Mouse (Mus musculus): ENCODE measurements around the gene Fam166a. TPM values are rescaled to one million over a fixed set of nuclear protein-coding genes. Genes with fewer than 3 reads are reported as not detected.

Fam166a gene
- total RNA-seq, 2 experiments from 2014 or later = not detected

- intact Hi-C loops (cut with DNase I) = no loop called here
- Histone ChIP-seq H3K27ac (peak overlapping the region; percentile 85), H3K4me3 (no peak overlapping the region)
- no peak for TF ChIP-seq CTCF (IDR thresholded peaks at IDR 0.05)
- no peak for DNase-seq (ENCODE audit: extremely low spot score in 1 of 2, low spot score in 2 of 2)
These were observed 48.7 kb downstream of the Fam166a start for GRCm38 (mm10) chr2:25267241-25267640.

GRCm38 (mm10) chr2:25267746-25268309 lies 49.3 kb downstream of the Fam166a start:
- Histone ChIP-seq H3K27ac (peak overlapping the region; percentile 85), H3K4me3 (no peak overlapping the region)
- TF ChIP-seq CTCF (IDR thresholded peaks at IDR 0.05) = no peak
- intact Hi-C loops (cut with DNase I) = no loop called here
- DNase-seq (ENCODE audit: extremely low spot score in 1 of 2, low spot score in 2 of 2) = no peak

Other genes starting within 250 kb of the Fam166a start
- 10 to 100 TPM; 70.3 to 76.3 TPM for gene Mrpl41, start 243.6 kb upstream of the Fam166a start, total RNA-seq (2021)
- 10 to 100 TPM; 22.0 to 22.2 TPM for gene Pnpla7, start 242.7 kb upstream of the Fam166a start, total RNA-seq (2021)
- 100 to 1,000 TPM; 442 to 471 TPM for gene Nsmf, start 164.4 kb upstream of the Fam166a start, total RNA-seq (2021)
- not detected for gene Entpd8, start 138.4 kb upstream of the Fam166a start, total RNA-seq (2021)
- gene Noxa1, start 123.6 kb upstream of the Fam166a start, total RNA-seq (2021) = not detected
- 10 to 100 TPM; 20.2 to 21.7 TPM for gene Nrarp, start 38.0 kb upstream of the Fam166a start, total RNA-seq (2021)
- 1 to 10 TPM; 2.0 to 2.2 TPM for gene Tor4a, start 21.9 kb upstream of the Fam166a start, total RNA-seq (2021)
- 10 to 100 TPM; 53.4 to 64.3 TPM for gene Nelfb, start 7.3 kb upstream of the Fam166a start, total RNA-seq (2021)
- gene Stpg3, start 4.1 kb upstream of the Fam166a start, total RNA-seq (2021) = not detected
- 100 to 1,000 TPM; 317 to 329 TPM for gene Tubb4b, start 6.0 kb downstream of the Fam166a start, total RNA-seq (2021)
- not detected for gene Slc34a3, start 15.6 kb downstream of the Fam166a start, total RNA-seq (2021)
- gene Rnf224, start 18.0 kb downstream of the Fam166a start, total RNA-seq (2021) = not detected
- gene Rnf208, start 23.5 kb downstream of the Fam166a start, total RNA-seq (2021) = 100 to 1,000 TPM; 249 to 270 TPM
- gene Cysrt1, start 23.7 kb downstream of the Fam166a start, total RNA-seq (2021) = not detected
- 1 to 10 TPM; 1.4 to 2.7 TPM for gene AL732309.1, start 28.1 kb downstream of the Fam166a start, total RNA-seq (2021)
- 10 to 100 TPM; 35.6 to 41.6 TPM for gene Tmem203, start 36.7 kb downstream of the Fam166a start, total RNA-seq (2021)
- gene Tprn, start 43.9 kb downstream of the Fam166a start, total RNA-seq (2021) = 10 to 100 TPM; 20.9 to 21.8 TPM
- 10 to 100 TPM; 65.6 to 65.9 TPM for gene Ssna1, start 53.7 kb downstream of the Fam166a start, total RNA-seq (2021)
- gene Anapc2, start 53.7 kb downstream of the Fam166a start, total RNA-seq (2021) = 10 to 100 TPM; 87.1 to 90.3 TPM
- not detected for gene Tmem210, start 69.4 kb downstream of the Fam166a start, total RNA-seq (2021)
- not detected for gene Lrrc26, start 71.2 kb downstream of the Fam166a start, total RNA-seq (2021)
- 100 to 1,000 TPM; 452 to 457 TPM for gene Grin1, start 100.4 kb downstream of the Fam166a start, total RNA-seq (2021)
- gene Man1b1, start 113.6 kb downstream of the Fam166a start, total RNA-seq (2021) = 10 to 100 TPM; 56.0 to 62.4 TPM
- 10 to 100 TPM; 32.2 to 33.9 TPM for gene Dpp7, start 137.6 kb downstream of the Fam166a start, total RNA-seq (2021)
- gene Uap1l1, start 146.9 kb downstream of the Fam166a start, total RNA-seq (2021) = 10 to 100 TPM; 15.8 to 24.9 TPM
- gene Sapcd2, start 153.6 kb downstream of the Fam166a start, total RNA-seq (2021) = 1 to 10 TPM; 2.1 to 2.7 TPM
- gene Entpd2, start 177.1 kb downstream of the Fam166a start, total RNA-seq (2021) = 10 to 100 TPM; 11.5 to 13.1 TPM
- 100 to 1,000 TPM; 337 to 366 TPM for gene Npdc1, start 180.6 kb downstream of the Fam166a start, total RNA-seq (2021)
- under 1 TPM in 1 of 2 experiments, not detected in 1; 0.43 TPM for gene Fut7, start 204.5 kb downstream of the Fam166a start, total RNA-seq (2021)
- 100 to 1,000 TPM; 160 to 168 TPM for gene Abca2, start 210.0 kb downstream of the Fam166a start, total RNA-seq (2021)
- not detected for gene Clic3, start 238.1 kb downstream of the Fam166a start, total RNA-seq (2021)
- 10 to 100 TPM; 65.9 to 75.3 TPM for gene Paxx, start 242.3 kb downstream of the Fam166a start, total RNA-seq (2021)

Data from left cerebral cortex, adult 2 months (tissue).